Mouse (Mus musculus): ENCODE data around the gene Iqck. TPM values are rescaled to one million over a fixed set of nuclear protein-coding genes. Genes with fewer than 3 reads are reported as not detected.

Iqck gene
- polyA plus RNA-seq, 1 experiment from 2014 or later, result 3.7 TPM

- no peak overlapping the region for H3K4me2 ChIP-seq (ENCODE audit: low read depth, low read length)
- H3K9ac ChIP-seq (ENCODE audit: low read length), result no peak overlapping the region
- H3K4me3 ChIP-seq (ENCODE audit: low read length), result no peak overlapping the region
- 50% methylated on average over 7 of the region's 7 CpGs for WGBS
- no peak for ATAC-seq (ENCODE audit: low read depth)
- H3K9me3 ChIP-seq (ENCODE audit: control insufficient read depth, low read length), result no peaks in the 10 kb centered on the region
- H3K4me1 ChIP-seq (replicated peaks; ENCODE audit: control insufficient read depth, insufficient read depth, low read length), result no peaks in the 10 kb centered on the region
- no peaks in the 10 kb centered on the region for H3K27me3 ChIP-seq (ENCODE audit: control insufficient read depth, insufficient read depth, low read depth, low read length)
- H3K36me3 ChIP-seq (ENCODE audit: control insufficient read depth, insufficient read depth, low read length), result no peaks in the 10 kb centered on the region
- no peak overlapping the region for H3K27ac ChIP-seq (ENCODE audit: low read length)
Measured at GRCm38 (mm10) chr7:118949749-118950148, 94.2 kb downstream of the Iqck start.

- Histone ChIP-seq H3K36me3 (ENCODE audit: control insufficient read depth, insufficient read depth, low read length) (no peaks in the 10 kb centered on the region), H3K4me3 (ENCODE audit: low read length) (no peak overlapping the region), H3K27ac (ENCODE audit: low read length) (no peak overlapping the region), H3K27me3 (ENCODE audit: control insufficient read depth, insufficient read depth, low read depth, low read length) (no peaks in the 10 kb centered on the region), H3K4me2 (ENCODE audit: low read depth, low read length) (no peak overlapping the region), H3K4me1 (replicated peaks; ENCODE audit: control insufficient read depth, insufficient read depth, low read length) (no peaks in the 10 kb centered on the region), H3K9ac (ENCODE audit: low read length) (no peak overlapping the region), H3K9me3 (ENCODE audit: control insufficient read depth, low read length) (no peaks in the 10 kb centered on the region)
- 59% methylated on average over 11 of the region's 11 CpGs for WGBS
- ATAC-seq (ENCODE audit: low read depth), result no peak
Measured at GRCm38 (mm10) chr7:118953626-118954282, 98.2 kb downstream of the Iqck start.

- H3K4me1 ChIP-seq (replicated peaks; ENCODE audit: control insufficient read depth, insufficient read depth, low read length), result no peaks in the 10 kb centered on the region
- no peak overlapping the region for H3K27ac ChIP-seq (ENCODE audit: low read length)
- 89% methylated on average over 1 of the region's 1 CpGs for WGBS
- no peak overlapping the region for H3K9ac ChIP-seq (ENCODE audit: low read length)
- H3K4me2 ChIP-seq (ENCODE audit: low read depth, low read length), result no peak overlapping the region
- no peaks in the 10 kb centered on the region for H3K36me3 ChIP-seq (ENCODE audit: control insufficient read depth, insufficient read depth, low read length)
- ATAC-seq (ENCODE audit: low read depth), result no peak
- H3K27me3 ChIP-seq (ENCODE audit: control insufficient read depth, insufficient read depth, low read depth, low read length), result no peaks in the 10 kb centered on the region
- H3K9me3 ChIP-seq (ENCODE audit: control insufficient read depth, low read length), result no peaks in the 10 kb centered on the region
- no peak overlapping the region for H3K4me3 ChIP-seq (ENCODE audit: low read length)
Measured at GRCm38 (mm10) chr7:118954968-118955367, 99.4 kb downstream of the Iqck start.

GRCm38 (mm10) chr7:118956616-118957246 is 101.2 kb downstream of the Iqck start:
- Histone ChIP-seq H3K4me2 (ENCODE audit: low read depth, low read length) (no peak overlapping the region), H3K27ac (ENCODE audit: low read length) (no peak overlapping the region), H3K4me3 (ENCODE audit: low read length) (no peak overlapping the region), H3K27me3 (ENCODE audit: control insufficient read depth, insufficient read depth, low read depth, low read length) (no peaks in the 10 kb centered on the region), H3K9ac (ENCODE audit: low read length) (no peak overlapping the region), H3K36me3 (ENCODE audit: control insufficient read depth, insufficient read depth, low read length) (no peaks in the 10 kb centered on the region), H3K9me3 (ENCODE audit: control insufficient read depth, low read length) (no peaks in the 10 kb centered on the region), H3K4me1 (replicated peaks; ENCODE audit: control insufficient read depth, insufficient read depth, low read length) (no peaks in the 10 kb centered on the region)
- WGBS, result 58% methylated on average over 4 of the region's 4 CpGs
- ATAC-seq (ENCODE audit: low read depth), result no peak

GRCm38 (mm10) chr7:118959209-118959608 is 103.7 kb downstream of the Iqck start:
- H3K9ac ChIP-seq (ENCODE audit: low read length), result no peak overlapping the region
- H3K4me3 ChIP-seq (ENCODE audit: low read length), result no peak overlapping the region
- H3K36me3 ChIP-seq (ENCODE audit: control insufficient read depth, insufficient read depth, low read length), result no peaks in the 10 kb centered on the region
- no peak overlapping the region for H3K4me2 ChIP-seq (ENCODE audit: low read depth, low read length)
- ATAC-seq (ENCODE audit: low read depth), result no peak
- H3K4me1 ChIP-seq (replicated peaks; ENCODE audit: control insufficient read depth, insufficient read depth, low read length), result no peaks in the 10 kb centered on the region
- 71% methylated on average over 7 of the region's 7 CpGs for WGBS
- no peak overlapping the region for H3K27ac ChIP-seq (ENCODE audit: low read length)
- H3K27me3 ChIP-seq (ENCODE audit: control insufficient read depth, insufficient read depth, low read depth, low read length), result no peaks in the 10 kb centered on the region
- H3K9me3 ChIP-seq (ENCODE audit: control insufficient read depth, low read length), result no peaks in the 10 kb centered on the region

- no peaks in the 10 kb centered on the region for H3K36me3 ChIP-seq (ENCODE audit: control insufficient read depth, insufficient read depth, low read length)
- no peak overlapping the region for H3K27ac ChIP-seq (ENCODE audit: low read length)
- no peak overlapping the region for H3K4me3 ChIP-seq (ENCODE audit: low read length)
- no peaks in the 10 kb centered on the region for H3K4me1 ChIP-seq (replicated peaks; ENCODE audit: control insufficient read depth, insufficient read depth, low read length)
- no peak overlapping the region for H3K9ac ChIP-seq (ENCODE audit: low read length)
- no peaks in the 10 kb centered on the region for H3K9me3 ChIP-seq (ENCODE audit: control insufficient read depth, low read length)
- no peak for ATAC-seq (ENCODE audit: low read depth)
- H3K27me3 ChIP-seq (ENCODE audit: control insufficient read depth, insufficient read depth, low read depth, low read length), result no peaks in the 10 kb centered on the region
- WGBS, result 6% methylated on average over 3 of the region's 3 CpGs
- no peak overlapping the region for H3K4me2 ChIP-seq (ENCODE audit: low read depth, low read length)
Measured at GRCm38 (mm10) chr7:118964777-118965176, 109.2 kb downstream of the Iqck start.

- Histone ChIP-seq H3K9me3 (ENCODE audit: control insufficient read depth, low read length) (no peaks in the 10 kb centered on the region), H3K4me3 (ENCODE audit: low read length) (no peak overlapping the region), H3K27ac (ENCODE audit: low read length) (no peak overlapping the region), H3K4me2 (ENCODE audit: low read depth, low read length) (no peak overlapping the region), H3K27me3 (ENCODE audit: control insufficient read depth, insufficient read depth, low read depth, low read length) (no peaks in the 10 kb centered on the region), H3K9ac (ENCODE audit: low read length) (no peak overlapping the region), H3K36me3 (ENCODE audit: control insufficient read depth, insufficient read depth, low read length) (no peaks in the 10 kb centered on the region), H3K4me1 (replicated peaks; ENCODE audit: control insufficient read depth, insufficient read depth, low read length) (no peaks in the 10 kb centered on the region)
- WGBS, result 11% methylated on average over 7 of the region's 7 CpGs
- ATAC-seq (ENCODE audit: low read depth), result no peak
Measured at GRCm38 (mm10) chr7:118965198-118965597, 109.6 kb downstream of the Iqck start.

- Histone ChIP-seq H3K4me3 (ENCODE audit: low read length) (no peak overlapping the region), H3K4me2 (ENCODE audit: low read depth, low read length) (no peak overlapping the region), H3K9me3 (ENCODE audit: control insufficient read depth, low read length) (no peaks in the 10 kb centered on the region), H3K27ac (ENCODE audit: low read length) (no peak overlapping the region), H3K9ac (ENCODE audit: low read length) (no peak overlapping the region), H3K36me3 (ENCODE audit: control insufficient read depth, insufficient read depth, low read length) (no peaks in the 10 kb centered on the region), H3K27me3 (ENCODE audit: control insufficient read depth, insufficient read depth, low read depth, low read length) (no peaks in the 10 kb centered on the region), H3K4me1 (replicated peaks; ENCODE audit: control insufficient read depth, insufficient read depth, low read length) (no peaks in the 10 kb centered on the region)
- ATAC-seq (ENCODE audit: low read depth), result no peak
- 85% methylated on average over 3 of the region's 3 CpGs for WGBS
Measured at GRCm38 (mm10) chr7:118968870-118969269, 113.3 kb downstream of the Iqck start.

GRCm38 (mm10) chr7:118971499-118971898 is 115.9 kb downstream of the Iqck start:
- Histone ChIP-seq H3K4me1 (replicated peaks; ENCODE audit: control insufficient read depth, insufficient read depth, low read length) (peaks cover 6% of the 10 kb centered on the region; the same call in 1 of the 2 replicates), H3K36me3 (ENCODE audit: control insufficient read depth, insufficient read depth, low read length) (no peaks in the 10 kb centered on the region), H3K4me2 (ENCODE audit: low read depth, low read length) (no peak overlapping the region), H3K4me3 (ENCODE audit: low read length) (no peak overlapping the region), H3K27ac (ENCODE audit: low read length) (no peak overlapping the region), H3K9me3 (ENCODE audit: control insufficient read depth, low read length) (no peaks in the 10 kb centered on the region), H3K9ac (ENCODE audit: low read length) (no peak overlapping the region), H3K27me3 (ENCODE audit: control insufficient read depth, insufficient read depth, low read depth, low read length) (no peaks in the 10 kb centered on the region)
- 66% methylated on average over 8 of the region's 8 CpGs for WGBS
- ATAC-seq (ENCODE audit: low read depth), result no peak

Measured in lung, embryonic 16.5 days (tissue).